Comparison of ENCODE assay signal across 29 mouse cellular contexts in genomic region chr6:8832924-8833323, GRCm38 (mm10). TPM values are rescaled to one million over a fixed set of nuclear protein-coding genes. Genes with fewer than 3 reads are reported as not detected.
DNase-seq lines count a peak whose midpoint lies in the region; ATAC-seq and TF ChIP-seq lines count a peak whose summit lies in the region.
"Had no signal": no experiment of that assay in that cellular context is flagged by ENCODE, and none has a peak within 500 bp of the region (broad histone marks: within the 10 kb centered on the region; RNA-seq: fewer than 3 reads in every experiment).

No protein-coding gene starts in this region.

- H3K36me3 ChIP-seq in lung, postnatal 0 days (ENCODE audit: insufficient read depth, low read length) = no peaks in the 10 kb centered on the region
- H3K36me3 ChIP-seq in stomach, embryonic 16.5 days (ENCODE audit: control insufficient read depth, insufficient read depth, low read length) = no peaks in the 10 kb centered on the region
- H3K36me3 ChIP-seq: embryonic facial prominence, embryonic 12.5 days; forebrain, embryonic 15.5 days; heart, embryonic 13.5 days; kidney, embryonic 15.5 days; liver, embryonic 12.5 days; neural tube, embryonic 12.5 days had no signal

- TF ChIP-seq CTCF in layer of hippocampus, adult 2 months (conservative IDR thresholded peaks at IDR 0.05) = no peak
- TF ChIP-seq CTCF in lung, postnatal 0 days (IDR thresholded peaks at IDR 0.05) = no peak
- TF ChIP-seq CTCF in olfactory bulb, adult 2 months (IDR thresholded peaks at IDR 0.05; ENCODE audit: insufficient read depth, low read depth, low read length) = no peak

- no peak for ATAC-seq in lung, postnatal 0 days
- no peak for ATAC-seq in stomach, embryonic 16.5 days (ENCODE audit: insufficient read depth, low FRiP score)
- no peak for ATAC-seq in cerebellum, adult (ENCODE audit: insufficient number of reproducible peaks, low FRiP score, low TSS enrichment)
- ATAC-seq: forebrain, embryonic 15.5 days; intestine, postnatal 0 days; liver, embryonic 12.5 days; liver, postnatal 0 days had no signal

- no peak overlapping the region for H3K9ac ChIP-seq in lung, postnatal 0 days (replicated peaks; ENCODE audit: low read depth)
- H3K9ac ChIP-seq in stomach, embryonic 16.5 days (ENCODE audit: low read length) = no peak overlapping the region
- H3K9ac ChIP-seq: embryonic facial prominence, embryonic 12.5 days; forebrain, embryonic 15.5 days; heart, embryonic 13.5 days; hindbrain, embryonic 14.5 days; kidney, embryonic 15.5 days; liver, embryonic 12.5 days; liver, postnatal 0 days; neural tube, embryonic 12.5 days had no signal

- no peak overlapping the region for H3K27ac ChIP-seq in layer of hippocampus, adult 2 months
- no peak overlapping the region for H3K27ac ChIP-seq in lung, postnatal 0 days (ENCODE audit: low read length)
- H3K27ac ChIP-seq in olfactory bulb, adult 2 months (ENCODE audit: insufficient read depth, low read depth, low read length) = peak overlapping the region; percentile 83; the same call in 1 of the 2 replicates
- H3K27ac ChIP-seq in stomach, embryonic 16.5 days (ENCODE audit: low read length) = 0 out of 2 replicates have a peak overlapping the region, but pooled peaks have one; percentile 3
- H3K27ac ChIP-seq: embryonic facial prominence, embryonic 12.5 days; forebrain, embryonic 15.5 days; heart, embryonic 13.5 days; hindbrain, embryonic 14.5 days; kidney, embryonic 15.5 days; liver, embryonic 12.5 days; macrophage; neural tube, embryonic 12.5 days had no signal

- no peak overlapping the region for H3K4me2 ChIP-seq in lung, postnatal 0 days (replicated peaks; ENCODE audit: low read depth, low read length)
- H3K4me2 ChIP-seq in stomach, embryonic 16.5 days (ENCODE audit: low read depth, low read length) = no peak overlapping the region
- H3K4me2 ChIP-seq: embryonic facial prominence, embryonic 12.5 days; forebrain, embryonic 15.5 days; heart, embryonic 13.5 days; hindbrain, embryonic 14.5 days; kidney, embryonic 15.5 days; liver, embryonic 12.5 days; neural tube, embryonic 12.5 days had no signal

- H3K4me1 ChIP-seq in lung, postnatal 0 days (ENCODE audit: insufficient read depth, low read depth, low read length) = no peaks in the 10 kb centered on the region
- no peaks in the 10 kb centered on the region for H3K4me1 ChIP-seq in olfactory bulb, adult 2 months (ENCODE audit: control insufficient read depth, insufficient read depth, low read length)
- H3K4me1 ChIP-seq in stomach, embryonic 16.5 days (ENCODE audit: control insufficient read depth, insufficient read depth, low read length) = no peaks in the 10 kb centered on the region
- H3K4me1 ChIP-seq: embryonic facial prominence, embryonic 12.5 days; forebrain, embryonic 15.5 days; heart, embryonic 13.5 days; kidney, embryonic 15.5 days; liver, embryonic 12.5 days; neural tube, embryonic 12.5 days had no signal

- H3K27me3 ChIP-seq in lung, postnatal 0 days (replicated peaks; ENCODE audit: insufficient read depth, low read length) = no peaks in the 10 kb centered on the region
- no peaks in the 10 kb centered on the region for H3K27me3 ChIP-seq in stomach, embryonic 16.5 days (ENCODE audit: control insufficient read depth, insufficient read depth, low read length)
- H3K27me3 ChIP-seq: embryonic facial prominence, embryonic 12.5 days; forebrain, embryonic 15.5 days; heart, embryonic 13.5 days; kidney, embryonic 15.5 days; liver, embryonic 12.5 days; neural tube, embryonic 12.5 days had no signal

- TF ChIP-seq EP300 in lung, postnatal 0 days (IDR thresholded peaks at IDR 0.05) = no peak

- no peak for TF ChIP-seq POLR2A in olfactory bulb, adult 2 months (IDR thresholded peaks at IDR 0.05; ENCODE audit: insufficient read depth, low read depth, low read length)

- peak; percentile 17 to 41 for DNase-seq in layer of hippocampus, adult 2 months (ENCODE audit: low spot score in 2 of 2)
- DNase-seq in layer of hippocampus, postnatal 36 days = no peak
- DNase-seq in lung, postnatal 0 days (ENCODE audit: low spot score) = peak; percentile 14
- no peak for DNase-seq in lung, postnatal 4 days
- DNase-seq in right cerebral cortex, postnatal 14 days = no peak
- DNase-seq: adrenal gland, adult 8-10 months; B cell, adult 2 months; cerebellum, adult 11 months; cerebellum, adult 9-11 months; embryo, embryonic 11 days; gastrocnemius, postnatal 10 days; heart, postnatal 10 days; kidney, postnatal 25 days; liver, postnatal 0 days; spleen, adult 18-20 months; thymus, postnatal 14 days had no signal

- H3K4me3 ChIP-seq in layer of hippocampus, adult 2 months = no peak overlapping the region
- no peak overlapping the region for H3K4me3 ChIP-seq in lung, postnatal 0 days (ENCODE audit: low read depth, low read length)
- no peak overlapping the region for H3K4me3 ChIP-seq in olfactory bulb, adult 2 months (ENCODE audit: insufficient read depth, low read depth, low read length)
- no peak overlapping the region for H3K4me3 ChIP-seq in stomach, embryonic 16.5 days (replicated peaks; ENCODE audit: low read length)
- H3K4me3 ChIP-seq: embryonic facial prominence, embryonic 12.5 days; forebrain, embryonic 15.5 days; heart, embryonic 13.5 days; kidney, embryonic 15.5 days; liver, embryonic 12.5 days; myocyte; neural tube, embryonic 12.5 days had no signal

- WGBS in lung, postnatal 0 days = 70% methylated on average over 1 of the region's 1 CpGs
- 56% methylated on average over 1 of the region's 1 CpGs for WGBS in olfactory bulb, adult 2 months
- 49% methylated on average over 1 of the region's 1 CpGs for WGBS in stomach, embryonic 16.5 days

- no peaks in the 10 kb centered on the region for H3K9me3 ChIP-seq in lung, postnatal 0 days (ENCODE audit: low read length)
- 0 out of 2 replicates have a peak, but pooled peaks cover 8% of the 10 kb centered on the region for H3K9me3 ChIP-seq in stomach, embryonic 16.5 days (replicated peaks; ENCODE audit: control insufficient read depth, low read length)
- H3K9me3 ChIP-seq: embryonic facial prominence, embryonic 12.5 days; forebrain, embryonic 15.5 days; kidney, embryonic 15.5 days; neural tube, embryonic 12.5 days had no signal

RNA-seq across cellular contexts. Expression of gene Ica1, which starts 54.6 kb away (rescaled TPM):
- 10 to 100 TPM; 57.4 to 61.8 TPM for total RNA-seq in layer of hippocampus, adult 2 months (2021)
- 10 to 100 TPM; 56.3 to 61.7 TPM for total RNA-seq in layer of hippocampus, postnatal 36 days (2021)
- 46.5 and 50.6 TPM in 2 replicates for polyA plus RNA-seq in lung, postnatal 0 days (2015; fragmentation: Nextera tagmentation; extraction: Ambion mirVana)
- not detected in 2 replicates for polyA plus RNA-seq in olfactory bulb, adult 2 months (2012; ENCODE audit: insufficient read depth, insufficient read length, low replicate concordance, missing spikeins)
- polyA plus RNA-seq in stomach, embryonic 16.5 days (2015; fragmentation: Nextera tagmentation; extraction: Ambion mirVana) = 35.6 and 35.7 TPM in 2 replicates

Comparison
In these comparisons a context has a peak if more than half of its experiments do, and no peak if none do; other contexts are left out.
1. DNase-seq: peak in layer of hippocampus, adult 2 months (2 of 2) and lung, postnatal 0 days (single experiment); none in layer of hippocampus, postnatal 36 days (0 of 2), lung, postnatal 4 days (0 of 2) and right cerebral cortex, postnatal 14 days (single experiment).
2. H3K27ac ChIP-seq: peak in olfactory bulb, adult 2 months (single experiment) and stomach, embryonic 16.5 days (single experiment); none in layer of hippocampus, adult 2 months (single experiment) and lung, postnatal 0 days (single experiment).